In the genomic region with DNA sequence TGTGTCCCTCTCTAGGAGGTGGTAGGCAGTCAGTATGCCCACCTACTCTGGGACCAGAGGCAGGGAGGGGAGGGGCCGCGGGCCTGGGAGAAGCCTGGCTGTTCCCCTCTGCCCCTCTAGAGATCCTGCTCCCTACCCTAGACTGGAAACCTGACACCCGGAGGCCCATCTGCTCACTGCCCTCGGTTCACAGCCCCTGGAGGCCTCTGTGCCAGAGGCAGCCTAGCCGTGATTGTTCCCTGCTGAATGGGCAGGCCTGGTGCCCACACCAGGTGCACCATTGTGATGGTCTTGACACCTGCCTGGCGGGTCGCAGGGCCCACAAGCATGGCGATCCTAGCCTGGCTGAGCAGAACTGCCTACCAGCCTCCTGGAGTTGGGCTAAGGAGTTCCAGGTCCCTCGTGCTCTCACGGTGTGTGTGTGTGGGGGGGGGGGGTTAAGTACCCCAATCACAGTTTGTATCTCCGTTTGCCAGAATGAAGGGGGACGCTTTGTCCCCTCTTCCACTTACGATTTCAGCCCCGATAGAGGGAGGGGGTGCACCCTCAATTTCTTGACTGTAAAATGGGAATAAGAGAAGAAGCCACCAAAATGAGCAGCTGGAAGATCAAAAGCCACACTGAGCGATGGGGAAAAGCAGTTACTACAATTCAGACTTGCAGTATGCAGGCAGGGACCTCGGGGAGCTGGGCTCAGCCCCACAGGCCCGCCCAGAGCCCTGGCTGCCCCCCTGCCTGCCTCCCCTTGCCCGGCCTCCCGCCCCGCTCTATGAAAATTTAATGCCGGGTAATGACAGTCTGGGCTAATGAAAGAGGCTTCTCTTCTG, we compare ENCODE assay signal across 10 mouse cellular contexts. TPM values are rescaled to one million over a fixed set of nuclear protein-coding genes. Genes with fewer than 3 reads are reported as not detected.
A peak's percentile ranks its signal among the peaks of the same experiment; 100 is the strongest.
DNase-seq lines count a peak whose midpoint lies in the region; ATAC-seq and TF ChIP-seq lines count a peak whose summit lies in the region.
"Had no signal": no experiment of that assay in that cellular context is flagged by ENCODE, and none has a peak within 500 bp of the region (broad histone marks: within the 10 kb centered on the region; RNA-seq: fewer than 3 reads in every experiment).

No protein-coding gene starts in this region.

- no peak for TF ChIP-seq CTCF in cerebellum, adult 2 months (IDR thresholded peaks at IDR 0.05; ENCODE audit: borderline replicate concordance, insufficient read depth, low read depth, low read length)

- H3K4me3 ChIP-seq in heart, embryonic 16.5 days (ENCODE audit: low read length): no peak overlapping the region
- H3K4me3 ChIP-seq in hindbrain, embryonic 14.5 days (replicated peaks; ENCODE audit: low read length): no peak overlapping the region
- H3K4me3 ChIP-seq in cerebellum, adult 2 months (replicated peaks; ENCODE audit: insufficient read depth, low read depth, low read length): no peak overlapping the region

- H3K4me2 ChIP-seq in heart, embryonic 16.5 days (ENCODE audit: low read depth, low read length): no peak overlapping the region
- peak overlapping the region; percentile 38 for H3K4me2 ChIP-seq in hindbrain, embryonic 14.5 days (replicated peaks)

- H3K27me3 ChIP-seq in heart, embryonic 16.5 days (ENCODE audit: control insufficient read depth, insufficient read depth, low read length): peaks cover 7% of the 10 kb centered on the region
- H3K27me3 ChIP-seq in hindbrain, embryonic 14.5 days (ENCODE audit: control insufficient read depth, insufficient read depth, low read length): peaks cover 29% of the 10 kb centered on the region
- no peaks in the 10 kb centered on the region; the same call in 1 of the 2 replicates for H3K27me3 ChIP-seq in cerebellum, adult 2 months (ENCODE audit: control insufficient read depth, insufficient read depth, low read length)

- DNase-seq in heart, postnatal 10 days: no peak
- peak; percentile 70 for DNase-seq in embryo, embryonic 9.5 days (ENCODE audit: extremely low spot score)
- no peak for DNase-seq in hindbrain, embryonic 14.5 days (ENCODE audit: low spot score)
- peak; percentile 63 for DNase-seq in neural tube, embryonic 10.5 days (ENCODE audit: extremely low spot score, low spot score)
- DNase-seq in adrenal gland, adult (ENCODE audit: inconsistent age in 2 of 2, low spot score in 1 of 2): no peak
- no peak for DNase-seq in cerebellum, adult 2 months
- DNase-seq: adrenal gland, postnatal 36 days; layer of hippocampus, adult 9-11 months had no signal

- no peaks in the 10 kb centered on the region for H3K36me3 ChIP-seq in heart, embryonic 16.5 days (ENCODE audit: control insufficient read depth, insufficient read depth)
- no peaks in the 10 kb centered on the region for H3K36me3 ChIP-seq in hindbrain, embryonic 14.5 days (replicated peaks; ENCODE audit: control insufficient read depth, insufficient read depth)

- 0 out of 2 replicates have a peak, but pooled peaks have one; percentile 33 for ATAC-seq in heart, embryonic 16.5 days (replicated peaks; ENCODE audit: extremely low read depth, insufficient read depth, low FRiP score)
- ATAC-seq in hindbrain, embryonic 14.5 days (ENCODE audit: low FRiP score): peak; percentile 25
- no peak for ATAC-seq in megakaryocyte-erythroid progenitor cell, adult 5-6 weeks (replicated peaks; ENCODE audit: low FRiP score, low TSS enrichment, poor library complexity, severe bottlenecking)

- no peak overlapping the region for H3K27ac ChIP-seq in heart, embryonic 16.5 days (ENCODE audit: low read length)
- H3K27ac ChIP-seq in hindbrain, embryonic 14.5 days: no peak overlapping the region
- no peak overlapping the region for H3K27ac ChIP-seq in cerebellum, adult 2 months (ENCODE audit: insufficient read depth, low read length)

- H3K9ac ChIP-seq in heart, embryonic 16.5 days (ENCODE audit: low read length): peak overlapping the region; percentile 33
- no peak overlapping the region for H3K9ac ChIP-seq in hindbrain, embryonic 14.5 days

- no peaks in the 10 kb centered on the region for H3K9me3 ChIP-seq in heart, embryonic 16.5 days (replicated peaks; ENCODE audit: control insufficient read depth, low read length)
- no peaks in the 10 kb centered on the region for H3K9me3 ChIP-seq in hindbrain, embryonic 14.5 days (ENCODE audit: control insufficient read depth, low read length)

- WGBS in heart, embryonic 16.5 days: 25% methylated on average over 19 of the region's 21 CpGs
- 2% methylated on average over 21 of the region's 21 CpGs for WGBS in hindbrain, embryonic 14.5 days
- WGBS in cerebellum, adult 2 months: 10% methylated on average over 21 of the region's 21 CpGs

- H3K4me1 ChIP-seq in heart, embryonic 16.5 days (ENCODE audit: control insufficient read depth, insufficient read depth, low read length): peaks cover 20% of the 10 kb centered on the region
- H3K4me1 ChIP-seq in hindbrain, embryonic 14.5 days (replicated peaks; ENCODE audit: control insufficient read depth, insufficient read depth, low read length): peaks cover 49% of the 10 kb centered on the region
- H3K4me1 ChIP-seq in cerebellum, adult 2 months (ENCODE audit: control insufficient read depth, insufficient read depth, low read length): peaks cover 3% of the 10 kb centered on the region

- TF ChIP-seq POLR2A in cerebellum, adult 2 months (IDR thresholded peaks at IDR 0.05; ENCODE audit: borderline replicate concordance, insufficient read depth, low read length): no peak

- intact Hi-C loops in heart, postnatal 10 days (cut with DNase I): no loop called here

RNA-seq across cellular contexts. Expression of a gene that starts 33.4 kb away (rescaled TPM):
- 22.4 and 25.7 TPM in 2 replicates for polyA plus RNA-seq in heart, embryonic 16.5 days (2015; fragmentation: Nextera tagmentation; extraction: Ambion mirVana)
- total RNA-seq in heart, postnatal 10 days (2021): 10 to 100 TPM; 64.7 to 67.2 TPM
- polyA plus RNA-seq in hindbrain, embryonic 14.5 days (2014; fragmentation: Nextera tagmentation; extraction: Ambion mirVana): 6.6 and 7.1 TPM in 2 replicates
- total RNA-seq in megakaryocyte-erythroid progenitor cell, adult 5-6 weeks (2014; fragmentation: Nextera tagmentation): 0.55 and 0.96 TPM in 2 replicates
- 0.27 and 0.75 TPM in 2 replicates for total RNA-seq in megakaryocyte-erythroid progenitor cell, adult 5-6 weeks (2017)
- 1.4 and 1.5 TPM in 2 replicates for polyA plus RNA-seq in cerebellum, adult 2 months (2012; rRNA removed)

Comparison
In these comparisons a context has a peak if more than half of its experiments do, and no peak if none do; other contexts are left out.
1. DNase-seq: peak in embryo, embryonic 9.5 days (single experiment) and neural tube, embryonic 10.5 days (single experiment); none in heart, postnatal 10 days (0 of 2), hindbrain, embryonic 14.5 days (single experiment), adrenal gland, adult (0 of 2) and cerebellum, adult 2 months (0 of 2).